Mouse (Mus musculus): ENCODE data around the gene Fam217a. TPM values are rescaled to one million over a fixed set of nuclear protein-coding genes. Genes with fewer than 3 reads are reported as not detected.
A peak's percentile ranks its signal among the peaks of the same experiment; 100 is the strongest.
"Not testable (repeated sequence)": the region's sequence is repeated elsewhere in the genome, so short reads cannot be mapped to it uniquely, and the experiment has no call there.

Fam217a gene
- polyA plus RNA-seq (2015; fragmentation: Nextera tagmentation; extraction: Ambion mirVana): 0.24 and 0.36 TPM in 2 replicates

DNA sequence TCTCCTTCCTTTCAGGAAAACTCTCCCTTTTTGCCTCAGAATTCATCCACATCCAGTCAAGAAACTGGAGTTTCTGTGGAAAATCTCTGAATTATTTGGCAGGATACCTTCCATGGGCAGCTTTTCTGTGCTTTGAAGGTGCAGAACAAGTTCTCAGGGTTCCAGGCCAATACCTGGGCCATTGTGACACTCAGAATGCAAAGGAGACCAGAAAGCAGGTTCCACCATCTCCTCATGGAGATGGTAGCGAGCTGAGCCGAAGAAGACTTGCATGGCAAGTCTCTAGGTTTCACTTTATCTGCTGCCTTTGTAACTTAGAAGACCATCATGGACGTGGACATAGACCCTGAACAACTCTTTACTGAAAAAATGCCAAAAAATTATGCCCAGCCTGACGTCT, at the start of gene Fam217a, which contains the start of gene 4933417A18Rik:
Gene Fam217a, minus strand, starts transcription at position 101 of the 400 bp plus-strand sequence.
Gene 4933417A18Rik, plus strand, starts transcription at position 200 of the 400 bp plus-strand sequence.
- DNase-seq (ENCODE audit: low spot score): no peak

DNA sequence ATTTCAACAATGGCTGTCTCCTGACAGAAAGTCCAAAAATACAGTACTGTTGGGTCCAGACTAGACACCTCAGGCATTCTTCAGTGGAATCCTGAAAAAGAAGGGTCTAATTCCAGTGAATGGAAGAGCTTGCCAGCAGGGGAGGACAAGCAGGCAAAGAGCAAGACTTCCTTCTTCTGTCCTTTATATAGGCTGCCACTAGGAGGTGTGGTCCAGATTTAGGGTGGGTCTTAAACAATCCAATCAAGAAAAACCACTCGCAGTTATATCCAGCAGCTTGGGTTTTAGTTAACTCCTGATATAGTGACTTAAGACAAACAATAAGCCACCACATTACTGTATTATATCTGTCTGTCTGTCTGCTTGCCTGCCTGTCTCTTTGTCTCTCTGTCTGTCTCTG, 49.7 kb upstream of the Fam217a start:
- peak; percentile 56 for DNase-seq (ENCODE audit: low spot score)

DNA sequence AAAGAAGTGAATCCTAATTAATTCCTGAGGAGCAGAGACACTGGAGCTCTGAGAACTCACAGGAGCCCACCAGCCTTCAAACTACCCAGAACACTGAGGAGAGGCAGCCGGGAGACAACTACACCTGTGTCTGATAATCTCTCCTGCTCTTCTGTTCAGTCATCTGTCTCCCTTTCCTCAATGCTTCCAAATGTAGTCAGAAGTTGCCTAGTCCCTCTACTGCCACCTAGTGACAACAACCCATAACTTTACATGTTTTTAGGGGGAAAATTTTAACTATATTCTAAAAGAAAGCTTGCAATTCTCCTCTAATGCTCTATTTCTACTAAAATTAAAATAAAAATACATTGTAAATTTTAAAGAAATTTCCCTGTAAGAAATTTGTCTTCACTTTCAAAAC, 49.0 kb upstream of the Fam217a start:
- peak; percentile 70 for DNase-seq (ENCODE audit: low spot score)

DNA sequence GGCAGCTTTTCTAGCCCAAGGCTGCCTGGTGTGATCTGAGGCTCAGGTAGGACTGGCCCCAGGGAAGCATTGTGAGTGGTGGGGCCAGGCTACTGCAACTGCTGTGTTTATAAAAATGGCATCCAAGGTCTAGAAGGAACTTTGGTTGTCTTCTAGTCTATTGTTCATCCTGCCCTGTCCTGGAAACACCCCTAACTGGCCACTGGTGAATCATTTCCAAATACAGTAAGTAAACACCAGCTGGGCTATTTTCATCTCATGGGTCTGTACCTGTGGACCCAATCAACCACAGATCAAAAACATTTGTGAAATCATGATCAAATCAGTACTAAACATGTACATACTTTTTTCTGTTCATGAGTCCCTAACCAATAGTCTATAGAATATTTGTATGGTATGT, 48.3 kb upstream of the Fam217a start:
- DNase-seq (ENCODE audit: low spot score): not testable (repeated sequence)

DNA sequence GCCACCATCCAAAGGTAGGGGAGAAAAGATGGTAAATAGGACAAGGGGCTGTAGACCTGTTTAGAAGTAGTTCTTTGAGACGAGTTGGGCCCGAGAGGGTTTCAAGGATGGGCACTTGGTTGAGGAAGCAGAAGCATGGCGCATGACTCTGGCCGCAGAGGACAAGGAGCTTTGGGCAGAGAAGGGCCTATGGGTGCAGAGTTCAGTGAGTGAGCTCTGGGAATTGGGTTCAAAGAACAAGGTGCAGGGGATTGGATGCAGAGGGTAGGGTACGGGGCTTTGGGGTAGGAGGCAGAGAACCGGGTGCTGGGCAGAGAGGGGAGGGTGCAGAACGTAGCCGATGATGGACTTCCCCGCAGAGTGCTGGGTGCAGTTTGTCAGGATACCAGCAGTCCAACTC, 41.5 kb upstream of the Fam217a start:
- not testable (repeated sequence) for DNase-seq (ENCODE audit: low spot score)

DNA sequence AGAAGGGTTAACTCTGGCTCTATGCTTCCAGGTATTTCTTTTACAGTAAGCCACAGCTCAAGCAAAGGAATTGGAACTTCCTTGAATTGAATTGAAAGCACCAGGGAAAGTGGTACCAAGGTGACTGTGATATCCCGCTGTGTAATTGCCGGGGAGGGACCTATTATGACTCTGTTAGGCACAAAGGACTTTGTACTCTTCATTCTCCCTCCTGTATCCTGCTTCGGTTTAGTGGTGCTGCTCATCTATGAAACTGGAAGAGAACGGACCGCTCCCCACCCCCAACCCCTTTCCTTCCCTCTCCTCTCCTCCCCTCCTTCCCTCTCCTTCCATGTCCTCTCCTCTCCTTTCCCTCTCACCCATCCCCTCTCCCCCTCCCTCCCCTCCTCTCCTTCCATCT, 40.8 kb upstream of the Fam217a start:
- DNase-seq (ENCODE audit: low spot score): no peak

DNA sequence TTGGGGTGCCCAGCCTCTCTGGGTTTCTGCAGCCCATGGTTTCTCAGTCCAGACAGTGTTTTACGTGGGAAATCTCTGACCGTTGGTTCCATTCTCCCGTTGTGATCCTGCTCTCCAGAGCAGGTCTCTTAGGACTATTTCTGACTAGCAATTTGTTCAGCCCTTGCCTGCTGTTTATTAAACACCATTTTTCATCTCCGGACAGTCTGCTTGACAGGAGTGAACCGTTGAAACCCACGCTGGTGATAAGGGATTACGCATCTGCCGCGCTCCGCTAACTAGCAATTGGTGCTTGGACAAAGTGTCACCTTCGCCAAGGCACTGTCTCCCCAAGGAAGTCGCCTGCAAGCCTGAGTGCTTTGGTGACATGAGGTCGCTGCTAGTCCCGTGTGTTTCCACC, 40.3 kb upstream of the Fam217a start:
- no peak for DNase-seq (ENCODE audit: low spot score)

DNA sequence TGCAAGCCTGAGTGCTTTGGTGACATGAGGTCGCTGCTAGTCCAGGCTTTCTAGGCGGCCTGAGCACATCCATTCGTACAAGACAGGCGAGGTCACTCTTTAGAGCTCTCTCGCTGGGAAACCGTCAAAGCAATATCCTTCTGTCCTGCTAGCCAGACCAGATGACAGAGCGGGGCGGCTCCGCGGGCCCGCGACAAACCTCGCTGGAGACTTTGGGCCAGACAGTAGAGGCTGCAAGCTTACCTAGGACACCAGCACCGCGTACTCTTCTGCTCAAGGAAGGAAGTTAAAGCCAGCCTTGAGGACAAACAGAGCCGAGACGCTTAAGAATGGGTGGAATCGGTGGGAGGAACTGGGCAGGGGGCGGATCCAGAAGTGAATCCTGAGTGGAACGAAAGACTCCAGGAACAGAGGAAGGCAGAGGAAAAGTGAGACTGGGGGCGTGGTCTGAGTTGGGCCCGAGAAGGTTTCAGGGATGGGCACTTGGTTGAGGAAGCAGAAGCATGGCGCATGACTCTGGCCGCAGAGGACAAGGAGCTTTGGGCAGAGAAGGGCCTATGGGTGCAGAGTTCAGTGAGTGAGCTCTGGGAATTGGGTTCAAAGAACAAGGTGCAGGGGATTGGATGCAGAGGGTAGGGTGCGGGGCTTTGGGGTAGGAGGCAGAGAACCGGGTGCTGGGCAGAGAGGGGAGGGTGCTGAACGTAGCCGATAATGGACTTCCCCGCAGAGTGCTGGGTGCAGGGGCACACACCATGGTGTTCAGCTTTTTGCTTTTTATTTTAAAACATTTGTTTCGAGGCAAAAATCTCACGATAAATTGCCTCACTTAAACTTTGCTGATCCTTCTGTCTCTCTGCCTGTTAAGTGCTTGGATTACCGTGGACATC, 39.6 kb upstream of the Fam217a start, which contains the start of gene Eci3:
Gene Eci3, minus strand, starts transcription at position 300 of the 887 bp plus-strand sequence.
- DNase-seq (ENCODE audit: low spot score): no peak

DNA sequence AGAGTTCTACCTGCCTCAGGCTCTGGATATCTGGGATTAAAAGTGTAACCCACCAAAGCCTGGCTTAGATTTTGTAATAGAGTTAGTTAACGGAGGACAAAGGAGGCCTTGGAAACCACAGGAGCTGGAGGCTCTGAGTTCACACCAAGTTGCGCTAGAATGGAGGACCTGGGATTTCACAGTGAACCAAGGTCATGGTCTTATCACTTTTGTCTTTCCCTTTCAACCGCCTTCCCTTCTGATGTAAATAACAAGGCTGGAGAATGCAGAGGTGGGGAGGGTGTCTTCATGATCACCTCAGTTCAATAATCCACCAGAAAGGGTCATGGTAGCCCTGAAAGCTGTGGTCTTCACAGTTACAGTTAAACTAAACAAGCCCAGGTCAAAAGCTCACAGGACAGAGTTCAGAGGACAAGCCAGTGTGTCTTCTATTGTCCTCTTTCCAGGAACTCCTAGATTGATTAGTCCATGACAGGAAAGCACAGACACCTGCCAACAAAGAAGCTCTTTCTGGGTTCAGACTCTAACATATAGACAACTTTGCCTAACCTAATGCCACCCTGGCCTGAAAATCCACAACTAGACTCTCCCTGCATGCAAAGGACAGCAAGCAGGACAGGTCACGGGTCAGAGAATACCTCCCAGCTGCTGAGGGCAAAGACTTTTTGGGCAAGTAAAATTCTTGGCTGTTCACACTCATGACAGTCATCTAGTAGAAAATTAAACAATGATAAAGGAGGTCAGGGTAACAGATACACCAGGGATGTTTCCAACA, 37.1 kb upstream of the Fam217a start:
- DNase-seq (ENCODE audit: low spot score): no peak

DNA sequence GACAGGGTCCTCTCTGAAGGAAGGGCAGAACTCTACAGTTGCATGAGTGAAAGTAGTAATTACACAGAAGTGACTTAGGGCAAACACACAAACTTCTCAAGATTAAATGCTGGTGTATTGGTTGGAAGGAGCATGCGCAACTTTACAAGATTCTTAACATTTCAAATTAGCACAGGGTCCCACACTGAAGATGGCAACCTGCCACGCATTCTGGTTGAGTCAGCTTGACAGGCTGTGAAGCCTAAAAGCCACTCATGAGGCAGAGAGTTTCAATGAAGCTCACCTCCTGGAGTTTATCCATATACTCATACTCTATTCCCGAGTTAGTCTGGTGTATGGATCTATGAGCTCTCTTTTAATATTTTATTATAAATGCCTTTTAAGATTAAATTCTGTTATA, 34.0 kb upstream of the Fam217a start:
- not testable (repeated sequence) for DNase-seq (ENCODE audit: low spot score)

DNA sequence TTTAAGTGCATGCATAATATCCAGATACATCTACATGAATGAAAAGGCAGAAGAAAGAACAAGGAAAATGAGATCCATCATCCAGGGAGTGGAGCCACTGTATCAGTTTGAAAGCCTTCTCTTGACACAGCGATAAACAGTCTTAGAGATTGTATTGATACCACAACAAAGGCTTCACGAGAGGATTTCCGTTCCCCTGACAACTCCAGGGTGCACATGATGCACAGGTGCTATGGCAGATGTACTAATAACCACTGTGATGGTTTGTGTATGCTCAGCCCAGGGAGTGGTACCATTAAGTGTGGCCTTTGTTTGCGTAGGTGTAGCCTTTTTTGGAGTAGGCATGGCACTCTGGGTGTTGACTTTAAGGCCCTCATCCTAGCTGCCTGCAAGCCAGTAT, 32.8 kb upstream of the Fam217a start:
- peak; percentile 83 for DNase-seq (ENCODE audit: low spot score)

DNA sequence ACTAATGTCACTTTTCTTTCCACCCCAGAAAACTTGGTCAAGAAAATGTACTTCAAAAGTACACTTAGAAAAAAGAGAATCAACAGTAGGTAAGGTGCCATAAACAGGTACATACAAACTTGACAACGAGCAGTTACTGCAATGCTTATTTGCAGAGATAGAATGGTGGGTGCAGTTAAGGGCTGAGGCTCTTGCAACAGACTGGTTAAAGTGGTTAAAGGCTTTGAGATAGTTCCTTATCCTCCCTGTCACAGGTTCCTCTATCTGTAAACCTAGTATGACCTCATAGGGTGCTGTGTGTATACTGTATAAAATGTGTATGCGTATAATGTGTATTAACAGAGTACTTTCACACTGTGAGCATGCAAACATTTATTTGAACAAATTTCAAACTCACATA, 27.3 kb upstream of the Fam217a start:
- DNase-seq (ENCODE audit: low spot score): not testable (repeated sequence)

DNA sequence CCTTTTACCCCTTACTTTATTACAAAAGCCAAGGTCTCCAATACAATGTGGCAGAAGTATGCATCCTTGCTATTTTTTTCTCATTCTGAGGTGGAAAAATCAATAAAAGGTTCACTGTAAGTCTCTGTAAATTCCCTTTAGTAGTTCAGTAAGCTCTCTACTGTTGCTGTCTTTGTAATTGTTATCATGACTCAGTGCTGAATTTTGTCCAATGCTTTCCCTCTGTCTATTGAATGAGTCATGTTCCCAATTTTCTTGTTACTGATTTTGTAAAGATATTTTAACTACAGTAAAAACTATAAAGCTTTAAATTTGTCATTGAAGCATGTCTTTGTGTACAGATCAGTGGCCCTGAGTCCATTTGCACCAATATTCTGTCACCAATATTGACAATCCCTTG, 18.3 kb upstream of the Fam217a start:
- no peak for DNase-seq (ENCODE audit: low spot score)

DNA sequence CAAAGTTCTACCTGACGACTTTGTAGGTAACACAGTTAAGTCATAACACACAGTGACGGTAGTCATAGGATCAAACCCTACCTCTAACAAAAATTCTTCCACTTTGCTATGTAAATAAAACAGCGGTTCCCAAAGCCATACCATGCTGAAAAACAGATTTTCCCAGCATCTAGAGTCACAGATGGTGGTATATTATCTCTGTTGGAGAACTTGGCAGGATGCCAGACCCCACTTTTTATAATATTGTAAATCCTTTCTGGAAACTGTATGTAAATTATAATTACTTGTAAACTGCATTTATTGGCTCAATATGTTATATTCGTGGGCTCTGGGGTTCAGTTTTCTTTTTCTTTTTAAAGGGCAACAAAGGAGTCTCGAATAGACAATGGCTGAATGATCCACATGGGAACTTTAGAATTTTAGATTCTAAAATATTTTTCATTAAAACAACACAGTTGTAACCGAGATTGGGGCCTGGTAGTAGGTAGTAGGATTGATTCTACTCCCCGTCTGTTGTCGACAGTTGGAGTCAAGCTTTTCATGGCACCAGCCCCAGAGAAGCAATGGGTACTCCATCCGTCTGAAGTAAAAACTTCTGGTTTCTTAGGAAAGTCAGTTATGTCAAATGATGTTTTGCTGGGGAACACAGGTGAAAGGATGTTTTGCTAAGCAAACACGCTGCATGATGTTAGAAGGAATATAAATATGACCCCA, 11.0 kb upstream of the Fam217a start:
- DNase-seq (ENCODE audit: low spot score): no peak

DNA sequence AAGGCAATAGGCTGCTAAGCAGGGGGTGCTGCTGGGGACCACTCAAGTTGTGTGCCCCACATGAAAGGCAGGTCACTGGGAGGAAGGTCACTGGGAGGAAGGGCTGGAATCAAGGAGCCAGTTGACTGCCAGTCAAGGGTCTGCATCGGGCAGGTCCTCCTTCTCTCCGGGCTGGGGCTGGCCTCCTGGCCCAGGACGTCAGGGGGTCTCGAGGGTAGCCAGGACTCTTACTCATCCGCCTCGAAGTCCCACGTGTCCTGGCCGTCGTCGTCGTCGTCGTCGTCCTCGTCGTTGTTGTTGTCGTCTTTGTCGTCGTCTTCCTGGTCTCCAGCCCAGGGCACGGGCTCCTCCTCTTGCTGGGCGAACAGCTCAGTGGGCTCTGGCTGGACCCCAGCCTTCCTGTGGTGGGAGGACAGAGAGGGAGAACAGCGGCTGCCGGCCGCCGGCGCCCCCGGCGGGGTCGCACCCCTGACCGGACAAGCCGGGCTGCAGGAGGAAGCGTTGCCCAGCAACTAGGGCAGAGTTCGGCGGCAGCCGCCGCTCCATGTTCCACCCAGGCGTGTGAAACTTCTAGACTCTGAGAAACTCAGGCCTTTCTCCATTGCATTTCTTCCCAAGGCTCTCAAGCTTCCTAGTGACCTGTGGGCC, 7.5 kb downstream of the Fam217a start:
- DNase-seq (ENCODE audit: low spot score): no peak

DNA sequence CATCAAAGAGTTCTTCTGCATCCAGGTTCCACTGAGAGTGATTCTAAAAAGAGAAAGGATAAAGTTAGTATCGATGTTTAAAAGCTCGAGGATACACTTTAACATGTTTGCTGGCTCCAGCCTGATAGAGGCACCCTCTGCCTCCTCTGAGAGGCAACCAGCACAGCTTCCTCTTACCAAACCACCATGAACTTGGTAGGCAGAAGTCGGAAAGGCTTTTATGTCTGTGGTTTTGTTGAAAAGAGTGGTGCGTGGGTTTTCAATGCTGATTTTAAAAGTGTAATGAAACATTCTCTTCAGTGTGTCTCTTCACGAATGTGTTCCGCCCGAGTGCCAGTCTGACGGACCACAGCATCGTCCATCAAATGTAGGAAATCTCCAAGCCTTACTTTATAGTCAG, 9.5 kb downstream of the Fam217a start:
- peak; percentile 61 for DNase-seq (ENCODE audit: low spot score)

DNA sequence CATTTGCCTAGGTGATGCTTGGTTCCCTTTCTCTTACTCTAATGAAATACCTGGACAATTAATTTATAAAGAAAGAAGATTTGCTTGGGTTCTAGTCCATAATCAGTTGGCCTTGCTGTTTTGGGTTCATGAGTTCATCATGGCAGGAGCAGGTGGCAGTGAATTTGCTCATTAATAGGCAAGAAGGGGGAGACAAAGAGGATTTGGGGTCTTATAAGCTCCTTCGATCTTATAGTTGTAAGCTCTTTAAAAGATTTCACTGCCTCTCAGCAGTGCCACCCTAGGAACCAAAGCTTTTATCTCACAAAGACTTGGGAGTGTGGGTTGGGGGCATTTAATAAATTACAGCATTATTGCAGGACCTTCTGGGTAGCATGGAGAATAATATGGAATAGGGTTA, 31.2 kb downstream of the Fam217a start:
- no peak for DNase-seq (ENCODE audit: low spot score)

DNA sequence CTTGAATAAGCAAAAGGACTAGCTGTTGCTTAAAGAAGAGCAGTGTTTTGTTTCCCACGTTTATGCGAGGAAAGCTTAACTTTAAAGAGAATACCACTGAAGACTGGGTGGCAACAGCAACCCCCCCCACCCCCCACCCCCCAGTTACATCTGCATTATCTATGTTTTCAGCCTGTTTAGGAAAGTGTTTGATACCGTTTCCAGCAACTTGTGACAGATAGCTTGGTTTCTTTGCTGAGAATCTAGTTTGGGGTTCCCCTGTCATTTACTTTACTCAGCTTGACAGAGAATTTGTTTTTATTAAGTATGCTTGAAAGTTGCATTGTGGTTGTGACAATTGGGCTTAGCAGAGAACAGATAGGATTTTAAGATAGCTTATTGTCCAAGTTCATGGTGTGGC, 47.6 kb downstream of the Fam217a start:
- no peak for DNase-seq (ENCODE audit: low spot score)

DNA sequence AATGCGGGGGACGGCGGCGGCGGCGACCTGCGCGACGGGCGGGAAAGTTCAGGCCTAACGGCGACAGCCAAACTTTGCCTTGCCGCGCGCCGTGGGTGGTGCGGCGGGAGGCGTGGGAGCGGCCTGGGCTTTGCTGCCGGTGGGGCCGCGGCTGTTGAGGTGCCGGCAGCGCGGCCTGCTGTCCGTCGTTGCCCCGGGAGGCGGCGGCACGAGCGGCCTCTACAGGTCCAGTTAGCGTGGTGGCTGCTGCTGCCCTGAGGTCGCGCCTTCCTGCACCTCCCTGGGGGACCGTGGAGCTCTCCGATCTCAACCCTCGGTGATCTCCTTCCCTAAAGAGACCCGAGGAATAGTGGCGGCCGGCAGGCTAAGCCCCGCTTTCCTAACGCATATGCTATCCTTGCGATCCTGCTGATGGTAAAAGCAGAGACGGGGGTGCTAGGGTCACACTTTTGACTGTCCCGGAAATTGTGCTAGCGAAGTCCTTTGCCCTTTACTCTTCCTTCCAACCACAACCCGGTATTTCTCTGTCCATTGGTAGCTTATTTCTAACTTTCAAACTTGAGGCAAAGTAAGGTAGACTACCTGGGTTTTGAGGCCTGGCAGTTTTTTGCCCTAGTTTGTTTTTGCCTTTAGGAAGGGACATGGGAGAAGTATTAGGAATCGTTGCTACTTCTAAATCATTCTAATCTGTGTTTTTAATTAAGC, 48.2 kb downstream of the Fam217a start:
- DNase-seq (ENCODE audit: low spot score): no peak

DNA sequence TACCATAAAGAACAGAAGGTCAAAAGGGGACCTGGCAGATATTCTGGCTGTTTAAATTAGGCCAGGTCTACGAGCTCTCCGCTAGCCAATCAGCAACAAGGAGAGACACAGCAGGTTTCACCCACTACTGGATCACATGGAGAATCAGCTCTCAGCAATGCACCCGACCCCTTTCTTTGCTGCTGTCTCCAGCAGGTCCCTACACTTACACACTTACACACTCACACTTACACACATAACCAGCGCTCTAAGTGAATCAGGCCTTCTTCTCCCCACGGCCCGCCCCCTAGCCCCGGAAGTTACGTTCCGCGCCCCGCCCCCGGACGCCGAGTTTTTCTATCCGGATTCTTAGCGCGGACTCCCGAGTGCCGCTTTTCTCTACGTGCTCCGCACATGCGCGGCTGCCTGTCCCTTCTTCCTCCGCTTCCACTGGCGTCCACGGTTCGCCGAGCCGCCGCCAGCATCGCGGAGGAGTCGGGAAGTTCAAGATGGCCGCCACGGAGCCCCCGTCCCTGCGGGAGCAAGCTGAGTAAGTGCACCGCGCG, 48.9 kb downstream of the Fam217a start, which contains the start of gene Prpf4b:
Gene Prpf4b, plus strand, starts transcription at position 137 of the 545 bp plus-strand sequence.
- peak; percentile 94 for DNase-seq (ENCODE audit: low spot score)
